Mouse (Mus musculus): ENCODE results near the gene Kansl1l. TPM values are rescaled to one million over a fixed set of nuclear protein-coding genes. Genes with fewer than 3 reads are reported as not detected.

Kansl1l gene
- polyA plus RNA-seq, 1 experiment from 2014 or later: 7.8 TPM

DNA sequence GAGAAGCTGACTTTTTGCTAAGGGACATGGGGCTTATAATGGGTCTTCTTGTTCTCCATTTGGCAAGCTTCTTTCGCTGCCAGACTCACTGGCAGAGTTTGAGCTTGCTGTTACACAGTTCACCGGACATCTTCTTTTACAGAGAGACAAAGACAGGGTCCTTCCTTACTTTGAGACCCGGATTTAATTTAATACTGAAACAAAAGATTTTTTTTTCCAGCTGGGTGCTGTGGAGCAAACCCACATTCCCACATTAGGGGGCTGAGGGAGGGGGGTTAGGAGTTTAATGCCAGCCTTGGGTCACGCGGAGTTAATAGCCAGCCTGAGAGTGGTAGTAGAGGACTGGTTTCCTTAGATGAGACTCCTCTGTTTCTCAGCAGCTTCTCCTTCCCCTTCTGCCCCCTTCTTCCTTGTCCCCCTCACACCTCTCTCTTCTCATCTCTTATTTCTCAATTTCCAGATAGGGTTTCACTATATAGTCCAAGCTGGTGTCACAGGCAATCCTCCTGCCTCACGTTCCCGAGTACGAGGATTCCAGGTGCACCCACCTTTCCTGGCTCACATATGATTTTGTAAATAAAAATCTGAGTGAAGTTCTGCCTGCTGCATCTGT is 124.5 kb downstream of the Kansl1l start:
- Histone ChIP-seq H3K36me3 (ENCODE audit: control insufficient read depth, insufficient read depth, low read length) (no peaks in the 10 kb centered on the region), H3K27ac (ENCODE audit: low read depth, low read length) (no peak overlapping the region), H3K4me1 (ENCODE audit: control insufficient read depth, insufficient read depth, low read length) (no peaks in the 10 kb centered on the region), H3K4me2 (no peak overlapping the region), H3K9me3 (ENCODE audit: control insufficient read depth, low read length) (no peaks in the 10 kb centered on the region), H3K9ac (ENCODE audit: low read length) (no peak overlapping the region), H3K4me3 (ENCODE audit: low read depth, low read length) (no peak overlapping the region), H3K27me3 (ENCODE audit: control insufficient read depth, insufficient read depth, low read length) (no peaks in the 10 kb centered on the region)
- 69% methylated on average over 8 of the region's 8 CpGs for WGBS
- ATAC-seq (ENCODE audit: low FRiP score) (no peak), DNase-seq (ENCODE audit: low spot score, missing footprints) (no peak)

GRCm38 (mm10) chr1:66692308-66692707 is 125.1 kb downstream of the Kansl1l start:
- H3K27ac ChIP-seq (ENCODE audit: low read depth, low read length): no peak overlapping the region
- no peak overlapping the region for H3K4me3 ChIP-seq (ENCODE audit: low read depth, low read length)
- H3K4me1 ChIP-seq (ENCODE audit: control insufficient read depth, insufficient read depth, low read length): no peaks in the 10 kb centered on the region
- H3K9me3 ChIP-seq (ENCODE audit: control insufficient read depth, low read length): no peaks in the 10 kb centered on the region
- no peaks in the 10 kb centered on the region for H3K27me3 ChIP-seq (ENCODE audit: control insufficient read depth, insufficient read depth, low read length)
- DNase-seq (ENCODE audit: low spot score, missing footprints) (no peak), ATAC-seq (ENCODE audit: low FRiP score) (no peak)
- H3K9ac ChIP-seq (ENCODE audit: low read length): no peak overlapping the region
- H3K36me3 ChIP-seq (ENCODE audit: control insufficient read depth, insufficient read depth, low read length): no peaks in the 10 kb centered on the region
- no peak overlapping the region for H3K4me2 ChIP-seq
- 40% methylated on average over 1 of the region's 1 CpGs for WGBS

- 76% methylated on average over 3 of the region's 3 CpGs for WGBS
- Histone ChIP-seq H3K36me3 (ENCODE audit: control insufficient read depth, insufficient read depth, low read length) (no peaks in the 10 kb centered on the region), H3K4me1 (ENCODE audit: control insufficient read depth, insufficient read depth, low read length) (no peaks in the 10 kb centered on the region), H3K27ac (ENCODE audit: low read depth, low read length) (no peak overlapping the region), H3K4me3 (ENCODE audit: low read depth, low read length) (no peak overlapping the region), H3K9me3 (ENCODE audit: control insufficient read depth, low read length) (no peaks in the 10 kb centered on the region), H3K4me2 (no peak overlapping the region), H3K9ac (ENCODE audit: low read length) (no peak overlapping the region), H3K27me3 (ENCODE audit: control insufficient read depth, insufficient read depth, low read length) (no peaks in the 10 kb centered on the region)
- no peak for DNase-seq (ENCODE audit: low spot score, missing footprints)
- ATAC-seq (ENCODE audit: low FRiP score): no peak
Measured at GRCm38 (mm10) chr1:66691772-66692171, 125.6 kb downstream of the Kansl1l start.

GRCm38 (mm10) chr1:66682974-66683373 is 134.4 kb downstream of the Kansl1l start:
- H3K4me1 ChIP-seq (ENCODE audit: control insufficient read depth, insufficient read depth, low read length): no peaks in the 10 kb centered on the region
- WGBS: 88% methylated on average over 5 of the region's 5 CpGs
- no peaks in the 10 kb centered on the region for H3K36me3 ChIP-seq (ENCODE audit: control insufficient read depth, insufficient read depth, low read length)
- no peaks in the 10 kb centered on the region for H3K9me3 ChIP-seq (ENCODE audit: control insufficient read depth, low read length)
- no peak overlapping the region for H3K27ac ChIP-seq (ENCODE audit: low read depth, low read length)
- no peak for DNase-seq (ENCODE audit: low spot score, missing footprints)
- no peak for ATAC-seq (ENCODE audit: low FRiP score)
- H3K4me3 ChIP-seq (ENCODE audit: low read depth, low read length): no peak overlapping the region
- H3K27me3 ChIP-seq (ENCODE audit: control insufficient read depth, insufficient read depth, low read length): no peaks in the 10 kb centered on the region
- no peak overlapping the region for H3K4me2 ChIP-seq
- no peak overlapping the region for H3K9ac ChIP-seq (ENCODE audit: low read length)

- no peak overlapping the region for H3K4me2 ChIP-seq
- H3K27me3 ChIP-seq (ENCODE audit: control insufficient read depth, insufficient read depth, low read length): no peaks in the 10 kb centered on the region
- no peaks in the 10 kb centered on the region for H3K36me3 ChIP-seq (ENCODE audit: control insufficient read depth, insufficient read depth, low read length)
- H3K9me3 ChIP-seq (ENCODE audit: control insufficient read depth, low read length): no peaks in the 10 kb centered on the region
- H3K9ac ChIP-seq (ENCODE audit: low read length): no peak overlapping the region
- no peaks in the 10 kb centered on the region for H3K4me1 ChIP-seq (ENCODE audit: control insufficient read depth, insufficient read depth, low read length)
- WGBS: 48% methylated on average over 2 of the region's 2 CpGs
- H3K4me3 ChIP-seq (ENCODE audit: low read depth, low read length): no peak overlapping the region
- no peak overlapping the region for H3K27ac ChIP-seq (ENCODE audit: low read depth, low read length)
- ATAC-seq (ENCODE audit: low FRiP score) (no peak), DNase-seq (ENCODE audit: low spot score, missing footprints) (no peak)
Measured at GRCm38 (mm10) chr1:66678662-66679061, 138.7 kb downstream of the Kansl1l start.

DNA sequence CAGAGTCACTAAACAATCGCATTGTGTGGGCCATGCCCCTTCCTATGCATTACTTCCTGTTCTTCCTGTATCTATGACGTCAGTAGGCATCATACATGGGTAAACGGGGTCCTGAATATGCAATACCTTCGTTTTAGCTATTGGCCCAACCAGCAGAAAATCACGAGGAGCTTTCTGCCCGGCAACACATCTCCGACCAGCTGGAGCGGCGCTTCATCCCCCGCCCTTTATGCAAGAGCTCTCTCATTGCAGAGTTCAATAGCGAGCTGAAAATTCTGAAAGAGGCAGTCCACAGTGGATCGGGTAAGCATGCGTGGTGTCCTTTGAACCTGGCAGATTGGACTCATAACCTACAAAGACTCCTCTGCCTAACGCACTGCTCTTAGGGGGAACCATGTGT is 139.4 kb downstream of the Kansl1l start:
- Histone ChIP-seq H3K9me3 (ENCODE audit: control insufficient read depth, low read length) (no peaks in the 10 kb centered on the region), H3K36me3 (ENCODE audit: control insufficient read depth, insufficient read depth, low read length) (no peaks in the 10 kb centered on the region), H3K4me3 (ENCODE audit: low read depth, low read length) (no peak overlapping the region), H3K4me2 (no peak overlapping the region), H3K27ac (ENCODE audit: low read depth, low read length) (no peak overlapping the region), H3K27me3 (ENCODE audit: control insufficient read depth, insufficient read depth, low read length) (no peaks in the 10 kb centered on the region), H3K4me1 (ENCODE audit: control insufficient read depth, insufficient read depth, low read length) (no peaks in the 10 kb centered on the region), H3K9ac (ENCODE audit: low read length) (no peak overlapping the region)
- DNase-seq (ENCODE audit: low spot score, missing footprints): no peak
- WGBS: 79% methylated on average over 14 of the region's 14 CpGs
- no peak for ATAC-seq (ENCODE audit: low FRiP score)

DNA sequence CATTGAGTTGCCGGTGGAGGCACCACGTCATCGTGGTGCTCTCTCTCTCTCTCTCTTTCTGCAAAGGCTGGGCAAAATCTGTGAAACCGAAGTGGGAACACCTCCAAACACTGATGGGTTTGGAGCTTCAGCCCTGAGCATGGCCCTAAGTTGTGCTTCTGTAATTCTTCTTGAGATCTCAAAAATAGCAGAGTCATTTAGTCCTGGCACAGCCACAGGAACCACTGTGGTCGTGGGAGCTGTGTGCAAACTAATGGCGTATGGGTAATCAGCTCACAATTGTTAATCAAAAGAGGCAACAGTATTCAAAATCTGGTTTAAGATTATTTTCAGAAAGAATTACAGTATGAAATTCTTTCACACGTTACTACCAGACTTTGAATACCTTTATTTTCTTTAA is 144.6 kb downstream of the Kansl1l start:
- DNase-seq (ENCODE audit: low spot score, missing footprints) (no peak), ATAC-seq (ENCODE audit: low FRiP score) (no peak)
- no peak overlapping the region for H3K4me2 ChIP-seq
- no peaks in the 10 kb centered on the region for H3K4me1 ChIP-seq (ENCODE audit: control insufficient read depth, insufficient read depth, low read length)
- H3K9me3 ChIP-seq (ENCODE audit: control insufficient read depth, low read length): no peaks in the 10 kb centered on the region
- no peaks in the 10 kb centered on the region for H3K27me3 ChIP-seq (ENCODE audit: control insufficient read depth, insufficient read depth, low read length)
- no peaks in the 10 kb centered on the region for H3K36me3 ChIP-seq (ENCODE audit: control insufficient read depth, insufficient read depth, low read length)
- 87% methylated on average over 7 of the region's 7 CpGs for WGBS
- H3K9ac ChIP-seq (ENCODE audit: low read length): no peak overlapping the region
- H3K4me3 ChIP-seq (ENCODE audit: low read depth, low read length): no peak overlapping the region
- no peak overlapping the region for H3K27ac ChIP-seq (ENCODE audit: low read depth, low read length)

GRCm38 (mm10) chr1:66671475-66671874 is 145.9 kb downstream of the Kansl1l start:
- Histone ChIP-seq H3K27me3 (ENCODE audit: control insufficient read depth, insufficient read depth, low read length) (no peaks in the 10 kb centered on the region), H3K4me3 (ENCODE audit: low read depth, low read length) (no peak overlapping the region), H3K27ac (ENCODE audit: low read depth, low read length) (no peak overlapping the region), H3K9ac (ENCODE audit: low read length) (no peak overlapping the region), H3K4me1 (ENCODE audit: control insufficient read depth, insufficient read depth, low read length) (no peaks in the 10 kb centered on the region), H3K36me3 (ENCODE audit: control insufficient read depth, insufficient read depth, low read length) (no peaks in the 10 kb centered on the region), H3K4me2 (no peak overlapping the region), H3K9me3 (ENCODE audit: control insufficient read depth, low read length) (no peaks in the 10 kb centered on the region)
- 79% methylated on average over 7 of the region's 7 CpGs for WGBS
- DNase-seq (ENCODE audit: low spot score, missing footprints) (no peak), ATAC-seq (ENCODE audit: low FRiP score) (no peak)
